Mouse (Mus musculus) myocyte (in vitro differentiated cells): Measurements from ENCODE around the gene Hoxa6. TPM values are rescaled to one million over a fixed set of nuclear protein-coding genes. Genes with fewer than 3 reads are reported as not detected.
A peak's percentile ranks its signal among the peaks of the same experiment; 100 is the strongest.

ENCODE experiments used
- H3K27me3 ChIP-seq: one replicate; pipeline ENCODE4 v1.6.1; 2011; ENCODE audit not compliant: control insufficient read depth, insufficient read depth, insufficient read length
- H3K36me3 ChIP-seq: one replicate; pipeline ENCODE4 v1.6.1; 2011; ENCODE audit not compliant: control insufficient read depth, insufficient read depth
- H3K4me2 ChIP-seq: one replicate; pipeline ENCODE4 v1.6.1; 2011; ENCODE audit warnings: low read depth, control low read depth
- H3K4me3 ChIP-seq: one replicate; pipeline ENCODE4 v1.5.1; 2011; ENCODE audit warnings: mild to moderate bottlenecking, control low read depth, moderate library complexity
- H3K79me2 ChIP-seq: one replicate; pipeline ENCODE4 v1.6.1; 2011; ENCODE audit not compliant: control insufficient read depth, insufficient read depth
- H3ac ChIP-seq: one replicate; pipeline ENCODE4 v1.6.1; 2011; ENCODE audit not compliant: control insufficient read depth, insufficient read length
- CEBPB ChIP-seq: IDR thresholded peaks from 2 replicates; pipeline ENCODE4 v1.6.1; 2011; ENCODE audit warnings: mild to moderate bottlenecking, moderate library complexity; ENCODE audit not compliant: poor library complexity, insufficient read depth, severe bottlenecking
- E2F4 ChIP-seq: IDR thresholded peaks from one replicate; pipeline ENCODE4 v1.6.1; 2011; ENCODE audit warnings: mild to moderate bottlenecking, control low read depth, moderate library complexity; ENCODE audit not compliant: insufficient read depth
- MAX ChIP-seq: IDR thresholded peaks from one replicate; pipeline ENCODE4 v1.6.1; 2011; ENCODE audit warnings: low read depth, mild to moderate bottlenecking, control low read depth
- MYOD1 ChIP-seq, 3 experiments: IDR thresholded peaks; one replicate each; pipeline ENCODE4 v1.6.1; 2011; ENCODE audit warnings: control low read depth in 2 of 3, low read depth in 2 of 3, mild to moderate bottlenecking in 2 of 3, moderate library complexity in 1 of 3; ENCODE audit not compliant: insufficient read length in 2 of 3, control insufficient read depth in 1 of 3
- MYOG ChIP-seq, 3 experiments: IDR thresholded peaks; one replicate each; pipeline ENCODE4 v1.6.1; 2011; ENCODE audit warnings: control low read depth in 2 of 3, low read depth in 2 of 3, mild to moderate bottlenecking in 2 of 3; ENCODE audit not compliant: insufficient read length in 2 of 3, control insufficient read depth in 1 of 3, insufficient read depth in 1 of 3
- POLR2A ChIP-seq: IDR thresholded peaks from one replicate; pipeline ENCODE4 v1.6.1; 2011; ENCODE audit warnings: low read depth, mild to moderate bottlenecking, control low read depth, moderate library complexity; ENCODE audit not compliant: insufficient read length
- POLR2AphosphoS2 ChIP-seq: IDR thresholded peaks from one replicate; pipeline ENCODE4 v1.6.1; 2011; ENCODE audit warnings: low read depth, control low read depth; ENCODE audit not compliant: insufficient read length
- REST ChIP-seq: IDR thresholded peaks from one replicate; pipeline ENCODE4 v1.6.1; 2011; ENCODE audit warnings: mild to moderate bottlenecking, control low read depth, moderate library complexity; ENCODE audit not compliant: insufficient read depth, insufficient read length
- SRF ChIP-seq: IDR thresholded peaks from one replicate; pipeline ENCODE4 v1.6.1; 2011; ENCODE audit warnings: low read depth; ENCODE audit not compliant: control insufficient read depth, insufficient read length
- TCF12 ChIP-seq: IDR thresholded peaks from one replicate; pipeline ENCODE4 v1.6.1; 2011; ENCODE audit warnings: mild to moderate bottlenecking, control low read depth; ENCODE audit not compliant: poor library complexity, insufficient read depth, severe bottlenecking
- TCF3 ChIP-seq: IDR thresholded peaks from one replicate; pipeline ENCODE4 v1.6.1; 2011; ENCODE audit warnings: low read depth, control low read depth; ENCODE audit not compliant: insufficient read length
- USF1 ChIP-seq: IDR thresholded peaks from one replicate; pipeline ENCODE4 v1.6.1; 2011; ENCODE audit warnings: low read depth, mild to moderate bottlenecking, control low read depth, moderate library complexity
- polyA plus RNA-seq: library from polyadenylated mRNA; unstranded; fragments of >200 nt; fragmentation: generic; extraction: Trizol; gene quantifications from one replicate; pipeline ENCODE4 v1.2.1, GENCODE M21; 2012; ENCODE audit warnings: missing spikeins

The Hoxa6 gene
- polyA plus RNA-seq, 1 experiment, result 0.88 TPM

GRCm38 (mm10) chr6:52160511-52161335, 47.8 kb downstream of the Hoxa6 start:
- peak overlapping the region; percentile 56 for H3ac ChIP-seq
- TF ChIP-seq MYOG (IDR thresholded peaks at IDR 0.05; ENCODE audit: control insufficient read depth in 1 of 3, insufficient read depth in 1 of 3, insufficient read length in 2 of 3, low read depth in 2 of 3) (no peak), MYOD1 (IDR thresholded peaks at IDR 0.05; ENCODE audit: control insufficient read depth in 1 of 3, insufficient read length in 2 of 3, low read depth in 2 of 3) (no peak), USF1 (no peak), CEBPB (0 out of 2 replicates have a peak, but pooled peaks have one; percentile 3), TCF3 (no peak)
- peak overlapping the region; percentile 86 for H3K4me3 ChIP-seq
- H3K79me2 ChIP-seq, result peaks cover 16% of the 10 kb centered on the region
- H3K36me3 ChIP-seq, result peaks cover 10% of the 10 kb centered on the region
- H3K27me3 ChIP-seq, result no peaks in the 10 kb centered on the region
- H3K4me2 ChIP-seq, result peak overlapping the region; percentile 98

- TF ChIP-seq REST, result no peak
- no peak for TF ChIP-seq MYOG (IDR thresholded peaks at IDR 0.05; ENCODE audit: control insufficient read depth in 1 of 3, insufficient read depth in 1 of 3, insufficient read length in 2 of 3, low read depth in 2 of 3)
- no peak for TF ChIP-seq CEBPB
- TF ChIP-seq SRF, result no peak
- no peak for TF ChIP-seq POLR2AphosphoS2
- TF ChIP-seq TCF3, result no peak
- no peak for TF ChIP-seq USF1
- TF ChIP-seq TCF12, result no peak
- TF ChIP-seq E2F4, result no peak
- no peak for TF ChIP-seq MYOD1 (IDR thresholded peaks at IDR 0.05; ENCODE audit: control insufficient read depth in 1 of 3, insufficient read length in 2 of 3, low read depth in 2 of 3)
- peak overlapping the region; percentile 98 for H3K4me2 ChIP-seq
- H3ac ChIP-seq, result peak overlapping the region; percentile 56
- peaks cover 16% of the 10 kb centered on the region for H3K79me2 ChIP-seq
- H3K27me3 ChIP-seq, result no peaks in the 10 kb centered on the region
- peak overlapping the region; percentile 86 for H3K4me3 ChIP-seq
- H3K36me3 ChIP-seq, result peaks cover 10% of the 10 kb centered on the region
Measured at GRCm38 (mm10) chr6:52159979-52160378, 48.5 kb downstream of the Hoxa6 start.

- Histone ChIP-seq H3K4me2 (peak overlapping the region; percentile 98), H3K4me3 (peak overlapping the region; percentile 86), H3K27me3 (no peaks in the 10 kb centered on the region), H3K36me3 (peaks cover 10% of the 10 kb centered on the region), H3ac (peak overlapping the region; percentile 56), H3K79me2 (peaks cover 16% of the 10 kb centered on the region)
- TF ChIP-seq REST, result no peak
- peak; percentile 14 for TF ChIP-seq POLR2A
- no peak for TF ChIP-seq CEBPB
- no peak for TF ChIP-seq MYOG (IDR thresholded peaks at IDR 0.05; ENCODE audit: control insufficient read depth in 1 of 3, insufficient read depth in 1 of 3, insufficient read length in 2 of 3, low read depth in 2 of 3)
- TF ChIP-seq MAX, result no peak
- no peak for TF ChIP-seq TCF3
Measured at GRCm38 (mm10) chr6:52159164-52159761, 49.3 kb downstream of the Hoxa6 start.

GRCm38 (mm10) chr6:52158276-52159051, 50.1 kb downstream of the Hoxa6 start, which contains the start of gene Hoxa1:
TSS of gene Hoxa1 (minus strand) at chr6:52158317.
- TF ChIP-seq MYOD1 (IDR thresholded peaks at IDR 0.05; ENCODE audit: control insufficient read depth in 1 of 3, insufficient read length in 2 of 3, low read depth in 2 of 3) (no peak), TCF12 (no peak), E2F4 (no peak), POLR2A (peak; percentile 66), REST (no peak), USF1 (peak; percentile 85), MAX (no peak), POLR2AphosphoS2 (peak; percentile 73), SRF (no peak), MYOG (IDR thresholded peaks at IDR 0.05; ENCODE audit: control insufficient read depth in 1 of 3, insufficient read depth in 1 of 3, insufficient read length in 2 of 3, low read depth in 2 of 3) (peak in 1 of 3 experiments; percentile 44), TCF3 (no peak), CEBPB (peak; percentile 89)
- no peaks in the 10 kb centered on the region for H3K27me3 ChIP-seq
- peaks cover 10% of the 10 kb centered on the region for H3K36me3 ChIP-seq
- peak within 1 kb of the TSS; percentile 98 for H3K4me2 ChIP-seq
- H3K4me3 ChIP-seq, result peak within 1 kb of the TSS; percentile 86
- H3K79me2 ChIP-seq, result peaks cover 16% of the 10 kb centered on the region
- H3ac ChIP-seq, result peak within 1 kb of the TSS; percentile 56
